Comparison of ENCODE assay signal across 8 mouse cellular contexts in the genomic region with DNA sequence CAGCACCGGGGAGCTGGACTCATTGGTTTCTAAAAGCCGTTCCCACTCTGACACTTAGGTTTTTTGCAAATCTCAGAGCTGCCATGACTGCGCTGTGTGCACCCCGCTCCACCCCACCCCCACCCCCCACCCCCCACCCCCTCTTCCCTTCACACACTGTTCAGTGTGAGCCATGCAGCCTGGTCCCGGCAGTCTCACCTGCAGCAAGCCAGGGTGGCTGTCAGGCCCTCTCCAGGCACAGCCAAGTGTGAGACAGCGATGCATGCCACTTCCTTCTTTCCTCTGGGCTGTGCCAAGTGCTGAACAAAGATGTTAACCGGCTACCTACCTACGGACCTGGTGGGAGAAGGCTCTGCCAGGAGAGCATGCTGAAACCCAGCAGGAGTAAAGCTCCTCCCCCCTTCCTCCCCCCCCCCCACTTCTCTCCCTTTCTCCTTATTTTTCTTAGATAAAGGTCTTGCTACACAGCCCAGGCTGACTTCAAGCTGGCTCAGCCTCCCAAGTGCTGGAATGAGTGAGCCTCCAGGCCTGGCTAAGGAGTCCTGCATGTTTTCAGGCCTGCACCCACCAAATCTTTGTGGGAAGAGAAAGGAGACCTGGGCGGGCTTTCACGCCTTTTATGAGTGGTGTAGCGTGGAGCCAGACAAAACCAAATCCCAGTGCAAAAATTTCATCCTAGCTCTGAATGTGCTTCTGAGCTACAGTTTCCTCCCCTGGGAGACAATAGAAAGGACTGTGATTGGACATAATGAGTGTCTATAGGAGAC. TPM values are rescaled to one million over a fixed set of nuclear protein-coding genes. Genes with fewer than 3 reads are reported as not detected.
DNase-seq lines count a peak whose midpoint lies in the region; ATAC-seq lines count a peak whose summit lies in the region.
"Had no signal": no experiment of that assay in that cellular context is flagged by ENCODE, and none has a peak within 500 bp of the region (broad histone marks: within the 10 kb centered on the region; RNA-seq: fewer than 3 reads in every experiment).

No protein-coding gene starts in this region.

- H3K4me2 ChIP-seq in midbrain, embryonic 15.5 days = no peak overlapping the region
- no peak overlapping the region for H3K4me2 ChIP-seq in embryonic facial prominence, embryonic 15.5 days (replicated peaks)
- H3K4me2 ChIP-seq in heart, embryonic 12.5 days = peak overlapping the region; percentile 25; the same call in 1 of the 2 replicates
- peak overlapping the region; percentile 10; the same call in 1 of the 2 replicates for H3K4me2 ChIP-seq in limb, embryonic 12.5 days
- H3K4me2 ChIP-seq: liver, embryonic 13.5 days had no signal

- 0 out of 2 replicates have a peak overlapping the region, but pooled peaks have one; percentile 14 for H3K4me3 ChIP-seq in midbrain, embryonic 10.5 days
- H3K4me3 ChIP-seq in midbrain, embryonic 15.5 days = no peak overlapping the region
- no peak overlapping the region for H3K4me3 ChIP-seq in embryonic facial prominence, embryonic 15.5 days (replicated peaks)
- no peak overlapping the region for H3K4me3 ChIP-seq in heart, embryonic 12.5 days
- H3K4me3 ChIP-seq in limb, embryonic 12.5 days (replicated peaks) = no peak overlapping the region
- H3K4me3 ChIP-seq: liver, embryonic 13.5 days had no signal

- no peaks in the 10 kb centered on the region for H3K9me3 ChIP-seq in midbrain, embryonic 10.5 days (replicated peaks)
- H3K9me3 ChIP-seq in midbrain, embryonic 15.5 days = no peaks in the 10 kb centered on the region
- no peaks in the 10 kb centered on the region for H3K9me3 ChIP-seq in embryonic facial prominence, embryonic 15.5 days (replicated peaks)
- no peaks in the 10 kb centered on the region for H3K9me3 ChIP-seq in heart, embryonic 12.5 days (replicated peaks)
- no peaks in the 10 kb centered on the region for H3K9me3 ChIP-seq in limb, embryonic 12.5 days
- H3K9me3 ChIP-seq: liver, embryonic 13.5 days had no signal

- H3K9ac ChIP-seq in midbrain, embryonic 15.5 days = no peak overlapping the region
- H3K9ac ChIP-seq in embryonic facial prominence, embryonic 15.5 days = no peak overlapping the region
- no peak overlapping the region for H3K9ac ChIP-seq in heart, embryonic 12.5 days
- no peak overlapping the region; the same call in 1 of the 2 replicates for H3K9ac ChIP-seq in limb, embryonic 12.5 days (replicated peaks)
- H3K9ac ChIP-seq: liver, embryonic 13.5 days had no signal

- DNase-seq in midbrain, embryonic 10.5 days (ENCODE audit: low spot score) = peak; percentile 25
- no peak for DNase-seq in gastrocnemius, postnatal 4 days (ENCODE audit: low spot score in 2 of 2)

- peaks cover 42% of the 10 kb centered on the region for H3K27me3 ChIP-seq in midbrain, embryonic 10.5 days (ENCODE audit: low read depth, poor library complexity, severe bottlenecking)
- 0 out of 2 replicates have a peak, but pooled peaks cover 4% of the 10 kb centered on the region for H3K27me3 ChIP-seq in midbrain, embryonic 15.5 days (replicated peaks)
- H3K27me3 ChIP-seq in embryonic facial prominence, embryonic 15.5 days = no peaks in the 10 kb centered on the region
- peaks cover 6% of the 10 kb centered on the region for H3K27me3 ChIP-seq in heart, embryonic 12.5 days (replicated peaks)
- peaks cover 21% of the 10 kb centered on the region for H3K27me3 ChIP-seq in limb, embryonic 12.5 days

- H3K27ac ChIP-seq in midbrain, embryonic 10.5 days (replicated peaks) = peak overlapping the region; percentile 77
- H3K27ac ChIP-seq in midbrain, embryonic 15.5 days = no peak overlapping the region
- 0 out of 2 replicates have a peak overlapping the region, but pooled peaks have one; percentile 17 for H3K27ac ChIP-seq in embryonic facial prominence, embryonic 15.5 days (replicated peaks)
- 0 out of 2 replicates have a peak overlapping the region, but pooled peaks have one; percentile 13 for H3K27ac ChIP-seq in heart, embryonic 12.5 days (ENCODE audit: poor library complexity, severe bottlenecking)
- H3K27ac ChIP-seq in limb, embryonic 12.5 days = peak overlapping the region; percentile 50; the same call in 1 of the 2 replicates
- H3K27ac ChIP-seq: liver, embryonic 13.5 days had no signal

- peaks cover 23% of the 10 kb centered on the region for H3K4me1 ChIP-seq in midbrain, embryonic 10.5 days
- peaks cover 12% of the 10 kb centered on the region for H3K4me1 ChIP-seq in midbrain, embryonic 15.5 days
- peaks cover 12% of the 10 kb centered on the region for H3K4me1 ChIP-seq in embryonic facial prominence, embryonic 15.5 days
- peaks cover 15% of the 10 kb centered on the region for H3K4me1 ChIP-seq in heart, embryonic 12.5 days (replicated peaks)
- H3K4me1 ChIP-seq in limb, embryonic 12.5 days (replicated peaks) = peaks cover 14% of the 10 kb centered on the region
- H3K4me1 ChIP-seq: liver, embryonic 13.5 days had no signal

- ATAC-seq in midbrain, embryonic 15.5 days (replicated peaks) = no peak
- 0 out of 2 replicates have a peak, but pooled peaks have one; percentile 39 for ATAC-seq in embryonic facial prominence, embryonic 15.5 days (ENCODE audit: insufficient number of reproducible peaks, low FRiP score, low TSS enrichment, low read depth)
- ATAC-seq in heart, embryonic 12.5 days (ENCODE audit: insufficient number of reproducible peaks, low FRiP score) = 0 out of 2 replicates have a peak, but pooled peaks have one; percentile 52
- ATAC-seq in limb, embryonic 12.5 days (ENCODE audit: insufficient number of reproducible peaks, insufficient read depth, low FRiP score, low TSS enrichment, low read depth) = 0 out of 2 replicates have a peak, but pooled peaks have one; percentile 28
- no peak for ATAC-seq in monocyte, adult 5-6 weeks (replicated peaks; ENCODE audit: insufficient number of reproducible peaks, low FRiP score, low TSS enrichment, poor library complexity, severe bottlenecking)

- WGBS in midbrain, embryonic 10.5 days = 40% methylated on average over 11 of the region's 11 CpGs
- 20% methylated on average over 11 of the region's 11 CpGs for WGBS in midbrain, embryonic 15.5 days
- 33% methylated on average over 11 of the region's 11 CpGs for WGBS in embryonic facial prominence, embryonic 15.5 days
- 29% methylated on average over 11 of the region's 11 CpGs for WGBS in heart, embryonic 12.5 days
- 38% methylated on average over 11 of the region's 11 CpGs for WGBS in limb, embryonic 12.5 days

- H3K36me3 ChIP-seq in midbrain, embryonic 10.5 days = no peaks in the 10 kb centered on the region
- no peaks in the 10 kb centered on the region for H3K36me3 ChIP-seq in midbrain, embryonic 15.5 days (replicated peaks)
- no peaks in the 10 kb centered on the region for H3K36me3 ChIP-seq in embryonic facial prominence, embryonic 15.5 days
- H3K36me3 ChIP-seq in heart, embryonic 12.5 days = no peaks in the 10 kb centered on the region
- H3K36me3 ChIP-seq in limb, embryonic 12.5 days = no peaks in the 10 kb centered on the region
- H3K36me3 ChIP-seq: liver, embryonic 13.5 days had no signal

RNA-seq across cellular contexts. Expression of gene Htr1d, which starts 7.5 kb away (rescaled TPM):
- polyA plus RNA-seq in midbrain, embryonic 10.5 days (2016; fragmentation: Nextera tagmentation; extraction: Ambion mirVana) = 0.23 and 0.39 TPM in 2 replicates
- 1.4 and 1.9 TPM in 2 replicates for polyA plus RNA-seq in midbrain, embryonic 15.5 days (2015; fragmentation: Nextera tagmentation; extraction: Ambion mirVana)
- polyA plus RNA-seq in embryonic facial prominence, embryonic 15.5 days (2015; fragmentation: Nextera tagmentation; extraction: Ambion mirVana) = 0.67 and 0.75 TPM in 2 replicates
- 0.08 TPM in 1 of 2 replicates, not detected in the other for polyA plus RNA-seq in heart, embryonic 12.5 days (2016; fragmentation: Nextera tagmentation; extraction: Ambion mirVana)
- 0.11 and 0.17 TPM in 2 replicates for polyA plus RNA-seq in limb, embryonic 12.5 days (2016; fragmentation: Nextera tagmentation; extraction: Ambion mirVana)
- not detected in 3 replicates for total RNA-seq in monocyte, adult 5-6 weeks (2017)
- not detected for total RNA-seq in gastrocnemius, postnatal 4 days (2021)
- polyA plus RNA-seq: liver, embryonic 13.5 days had no signal

RNA-seq across cellular contexts. Expression of gene 6030445D17Rik, which starts 31.3 kb away (rescaled TPM):
- 0.23 and 0.37 TPM in 2 replicates for polyA plus RNA-seq in midbrain, embryonic 10.5 days (2016; fragmentation: Nextera tagmentation; extraction: Ambion mirVana)
- polyA plus RNA-seq in midbrain, embryonic 15.5 days (2015; fragmentation: Nextera tagmentation; extraction: Ambion mirVana) = 0.15 and 0.19 TPM in 2 replicates
- polyA plus RNA-seq in embryonic facial prominence, embryonic 15.5 days (2015; fragmentation: Nextera tagmentation; extraction: Ambion mirVana) = 0.19 and 0.28 TPM in 2 replicates
- 0.24 and 0.54 TPM in 2 replicates for polyA plus RNA-seq in heart, embryonic 12.5 days (2016; fragmentation: Nextera tagmentation; extraction: Ambion mirVana)
- polyA plus RNA-seq in limb, embryonic 12.5 days (2016; fragmentation: Nextera tagmentation; extraction: Ambion mirVana) = 0.19 TPM in 1 of 2 replicates, not detected in the other
- not detected in 3 replicates for total RNA-seq in monocyte, adult 5-6 weeks (2017)
- total RNA-seq in gastrocnemius, postnatal 4 days (2021) = under 1 TPM; 0.76 to 0.91 TPM
- polyA plus RNA-seq: liver, embryonic 13.5 days had no signal

RNA-seq across cellular contexts. Expression of gene Luzp1, which starts 38.8 kb away (rescaled TPM):
- 119 and 135 TPM in 2 replicates for polyA plus RNA-seq in midbrain, embryonic 10.5 days (2016; fragmentation: Nextera tagmentation; extraction: Ambion mirVana)
- 52.0 and 57.7 TPM in 2 replicates for polyA plus RNA-seq in midbrain, embryonic 15.5 days (2015; fragmentation: Nextera tagmentation; extraction: Ambion mirVana)
- polyA plus RNA-seq in embryonic facial prominence, embryonic 15.5 days (2015; fragmentation: Nextera tagmentation; extraction: Ambion mirVana) = 114 and 124 TPM in 2 replicates
- 83.8 and 95.1 TPM in 2 replicates for polyA plus RNA-seq in heart, embryonic 12.5 days (2016; fragmentation: Nextera tagmentation; extraction: Ambion mirVana)
- 131 and 144 TPM in 2 replicates for polyA plus RNA-seq in limb, embryonic 12.5 days (2016; fragmentation: Nextera tagmentation; extraction: Ambion mirVana)
- total RNA-seq in monocyte, adult 5-6 weeks (2017) = 9.5 to 22.4 TPM (median 11.4 TPM) in 3 replicates
- total RNA-seq in gastrocnemius, postnatal 4 days (2021) = 10 to 100 TPM; 32.6 to 36.2 TPM

Comparison
In these comparisons a context has a peak if more than half of its experiments do, and no peak if none do; other contexts are left out.
1. ATAC-seq: peak in embryonic facial prominence, embryonic 15.5 days (single experiment), heart, embryonic 12.5 days (single experiment) and limb, embryonic 12.5 days (single experiment); none in midbrain, embryonic 15.5 days (single experiment) and monocyte, adult 5-6 weeks (single experiment).
2. H3K4me2 ChIP-seq: peak in heart, embryonic 12.5 days (single experiment) and limb, embryonic 12.5 days (single experiment); none in midbrain, embryonic 15.5 days (single experiment) and embryonic facial prominence, embryonic 15.5 days (single experiment).